Mouse (Mus musculus) megakaryocyte progenitor cell, adult 5-6 weeks (primary cell): Measurements from ENCODE around the gene Rasl2-9. TPM values are rescaled to one million over a fixed set of nuclear protein-coding genes. Genes with fewer than 3 reads are reported as not detected.
"Not testable (repeated sequence)": the region's sequence is repeated elsewhere in the genome, so short reads cannot be mapped to it uniquely, and the experiment has no call there.

Experiments
- ATAC-seq: replicated peaks from 2 replicates; pipeline ENCODE4 v1.8.0; 2016; ENCODE audit warnings: mild to moderate bottlenecking, moderate TSS enrichment, inconsistent platforms; ENCODE audit not compliant: poor library complexity
- total RNA-seq, 2 experiments: library from RNA; stranded (forward) in 1 of 2; stranded (reverse) in 1 of 2; fragments of 157-497, 149-512 nt in 1 of 2; fragments of 200-1000 nt in 1 of 2; gene quantifications; 2 replicates each; pipeline versions ENCODE4 v1.2.3 to v1.2.4; 2015 to 2017

Gene Rasl2-9
- total RNA-seq (2015) (not detected in 2 replicates), total RNA-seq (2017) (not detected in 2 replicates)

DNA sequence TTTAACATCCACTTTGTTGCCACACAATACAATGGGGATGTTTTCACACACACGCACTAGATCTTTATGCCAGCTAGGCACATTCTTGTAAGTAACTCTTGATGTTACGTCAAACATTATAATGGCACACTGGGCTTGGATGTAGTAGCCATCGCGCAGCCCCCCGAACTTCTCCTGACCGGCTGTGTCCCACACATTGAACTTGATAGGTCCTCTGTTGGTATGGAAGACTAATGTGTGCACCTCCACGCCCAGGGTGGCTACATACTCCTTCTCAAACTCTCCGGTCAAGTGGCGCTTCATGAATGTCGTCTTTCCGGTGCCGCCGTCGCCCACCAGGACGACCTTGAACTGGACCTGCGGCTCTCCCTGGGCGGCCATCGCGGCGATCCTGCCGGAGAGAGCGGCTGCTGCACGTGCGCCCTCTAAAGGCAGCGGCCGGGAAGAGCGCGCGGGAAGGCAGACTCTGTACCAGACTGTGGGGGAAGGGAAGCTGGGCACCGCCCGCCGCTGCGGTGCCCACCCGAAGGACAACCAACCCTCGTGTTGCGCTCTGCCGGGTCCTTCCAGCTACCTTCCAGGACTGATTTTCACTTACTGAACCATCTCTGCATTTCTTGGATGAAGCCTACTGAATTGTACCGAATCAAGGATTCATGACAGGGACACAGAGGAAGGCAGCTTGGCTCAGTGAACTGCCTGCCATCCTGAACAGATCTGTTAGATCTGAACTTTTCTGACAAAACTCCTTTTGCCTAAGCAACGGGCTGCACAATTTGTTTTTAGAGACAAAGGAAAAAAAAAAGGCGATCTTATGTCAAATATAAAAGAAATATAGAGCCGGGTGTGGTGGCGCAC is at the start of gene Rasl2-9:
Gene Rasl2-9, minus strand, starts transcription at position 402 of the 858 bp plus-strand sequence.
- peak; percentile 100 for ATAC-seq

DNA sequence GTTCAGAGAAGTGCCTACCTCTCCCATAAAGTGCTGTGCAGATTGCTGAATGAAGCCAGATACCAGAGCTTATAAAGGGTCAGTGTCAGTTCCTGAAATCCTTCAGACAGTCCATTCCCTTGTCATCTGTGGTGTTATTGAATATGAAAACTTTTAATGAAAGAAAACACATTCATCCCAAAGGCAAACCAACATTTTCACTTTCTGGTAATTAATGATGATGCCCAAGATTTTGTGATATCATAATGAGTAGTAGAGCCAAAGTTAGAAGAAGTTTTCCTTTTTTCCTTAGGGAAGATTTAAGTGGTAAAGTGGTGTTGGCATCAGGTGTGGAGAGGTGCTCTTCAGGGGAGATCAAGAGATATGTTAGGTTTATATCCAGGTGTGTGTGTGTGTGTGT is 23.8 kb upstream of the Rasl2-9 start, which contains the start of gene Vmn1r55:
Gene Vmn1r55, minus strand, starts transcription at position 101 of the 400 bp plus-strand sequence.
- ATAC-seq, result not testable (repeated sequence)

DNA sequence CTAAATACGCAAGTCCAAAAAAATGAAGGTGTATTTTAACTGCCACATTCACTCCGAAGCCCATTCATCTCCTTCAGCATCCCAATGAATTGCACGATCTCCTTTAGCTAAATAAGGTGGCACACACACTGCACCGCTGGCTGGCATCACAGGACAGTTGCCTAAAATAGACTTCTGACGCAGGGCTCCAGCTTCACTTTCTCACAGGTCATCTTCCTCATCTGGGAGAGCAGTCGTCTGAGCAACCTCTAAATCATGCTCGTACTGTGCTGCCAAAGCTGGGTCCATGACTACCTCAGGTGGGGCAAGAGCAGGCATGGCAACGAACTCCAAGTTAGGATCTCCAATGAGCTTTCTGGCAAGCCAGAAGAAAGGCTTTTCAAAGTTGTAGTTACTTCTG is 672 bp downstream of the Rasl2-9 start:
- ATAC-seq, result no peak

DNA sequence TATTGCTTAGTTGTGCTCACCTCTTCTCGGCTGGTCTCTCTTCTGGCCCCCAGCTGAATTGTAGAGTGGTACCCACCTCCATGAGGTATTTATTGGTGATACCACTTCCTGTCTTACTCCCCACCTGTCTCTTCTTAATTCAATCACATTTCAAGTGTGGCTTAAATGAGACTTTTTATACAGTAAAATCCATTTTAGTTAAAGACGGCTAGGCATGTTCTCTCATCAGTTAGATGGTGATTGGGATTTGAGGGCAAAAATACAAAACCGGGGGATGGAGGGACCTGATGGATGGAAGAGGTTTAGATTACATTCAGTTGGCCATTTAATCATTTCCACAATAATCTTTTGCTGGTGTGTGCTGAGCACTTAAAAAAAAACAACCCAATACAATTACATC is 8.9 kb downstream of the Rasl2-9 start, which contains the start of gene Rfpl4:
Gene Rfpl4, minus strand, starts transcription at position 101 of the 400 bp plus-strand sequence.
- ATAC-seq, result no peak

DNA sequence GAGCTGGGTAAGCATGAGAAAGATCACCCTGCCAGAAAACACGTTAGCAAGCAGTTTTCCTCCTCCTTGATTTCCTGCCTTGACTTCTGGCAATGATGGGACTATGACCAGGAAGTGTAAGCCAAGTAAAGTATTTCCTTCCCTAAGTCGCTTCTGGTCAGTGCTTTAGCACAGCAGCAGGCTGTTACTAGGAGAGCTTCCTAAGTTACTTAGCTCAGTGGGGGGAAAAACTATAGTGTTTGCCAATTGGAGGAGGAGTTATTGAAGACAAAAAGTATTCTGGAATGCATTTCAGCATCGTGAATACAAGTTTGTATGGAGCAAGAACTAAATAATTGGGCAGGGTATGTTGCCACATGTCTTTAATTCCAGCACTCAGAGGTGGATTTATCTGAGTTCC is 13.0 kb downstream of the Rasl2-9 start:
- ATAC-seq, result no peak

DNA sequence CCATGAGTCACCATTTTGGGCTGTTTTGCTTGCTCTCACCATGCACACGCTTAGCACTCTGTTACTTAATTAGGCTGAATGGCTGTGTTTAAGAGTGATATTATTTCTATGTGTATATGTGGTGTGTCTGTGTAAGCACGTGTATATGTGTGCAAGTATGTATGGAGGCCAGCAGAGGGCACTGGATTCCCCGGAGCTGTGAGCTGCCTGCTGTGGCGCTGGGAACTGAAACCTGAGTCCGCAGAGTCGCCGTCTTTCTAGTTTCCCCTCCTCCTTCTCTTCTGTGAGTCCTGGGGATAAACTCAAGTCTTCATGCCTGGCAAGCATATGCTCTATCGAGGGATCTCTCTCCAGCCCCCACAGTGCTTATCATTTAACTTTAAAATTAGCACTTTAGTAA is 16.4 kb downstream of the Rasl2-9 start:
- no peak for ATAC-seq

DNA sequence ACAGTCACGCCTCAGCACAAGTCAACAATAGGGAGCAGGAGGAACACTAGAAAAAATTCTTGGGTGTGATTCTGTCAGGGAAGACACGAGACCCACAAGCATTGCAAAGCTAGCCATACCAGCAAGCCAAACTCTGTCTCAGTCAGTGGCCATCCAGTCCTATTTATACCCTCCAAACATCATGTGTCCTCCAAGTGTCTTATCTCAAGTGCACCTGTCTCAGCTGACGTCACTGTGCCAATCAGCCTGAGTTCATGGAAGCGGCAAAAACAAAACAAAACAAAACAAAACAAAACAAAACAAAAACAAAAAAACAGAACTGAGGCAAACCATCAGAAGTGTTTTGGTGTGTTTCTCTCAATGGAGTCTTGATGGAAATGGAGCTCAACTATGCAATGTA is 17.5 kb downstream of the Rasl2-9 start:
- ATAC-seq, result no peak

DNA sequence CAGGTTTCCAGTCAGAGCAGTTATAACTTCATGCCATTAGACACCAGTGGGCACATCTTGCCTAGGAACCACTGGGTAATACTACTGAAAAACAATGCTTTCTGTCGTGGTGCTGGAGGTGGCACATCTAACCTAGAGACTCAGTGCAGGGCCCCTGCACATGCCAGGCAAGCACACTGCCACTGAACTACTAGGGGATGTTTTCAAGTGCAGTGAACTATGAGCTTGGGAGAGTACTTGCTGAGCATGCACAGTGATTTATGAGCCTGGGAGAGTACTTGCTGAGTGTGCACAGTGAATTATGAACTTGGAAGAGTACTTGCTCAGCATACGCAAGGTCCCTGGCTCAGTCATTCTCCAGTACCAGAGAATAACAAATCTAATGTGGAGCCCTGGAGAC is 23.2 kb downstream of the Rasl2-9 start:
- no peak for ATAC-seq

DNA sequence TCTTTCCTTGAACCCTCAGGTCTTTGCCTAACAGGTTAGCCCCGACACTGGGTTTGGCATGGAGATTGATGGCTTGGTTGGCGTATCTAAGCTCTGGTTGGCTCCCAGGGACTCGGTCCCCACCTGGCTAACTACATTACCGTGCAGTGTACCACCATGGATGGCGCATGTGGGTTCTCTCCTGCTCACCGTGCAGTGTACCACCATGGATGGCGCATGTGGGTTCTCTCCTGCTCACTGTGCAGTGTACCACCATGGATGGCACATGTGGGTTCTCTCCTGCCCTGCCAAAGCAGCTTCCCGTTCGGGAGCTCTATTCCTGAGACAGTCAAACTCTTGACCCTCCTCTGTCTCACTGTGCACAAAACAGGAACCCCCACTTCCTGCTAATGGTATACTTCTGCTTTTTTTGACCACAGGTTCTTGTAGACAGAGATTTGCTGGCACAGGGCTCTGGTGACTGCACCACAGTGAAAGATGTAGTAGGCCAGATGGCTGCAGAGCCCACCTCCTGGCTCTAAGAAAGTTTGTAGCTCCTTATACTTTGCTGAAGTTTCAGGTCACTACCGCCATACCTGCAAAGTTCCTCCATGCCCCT is 24.6 kb downstream of the Rasl2-9 start:
- ATAC-seq, result peak; percentile 92

DNA sequence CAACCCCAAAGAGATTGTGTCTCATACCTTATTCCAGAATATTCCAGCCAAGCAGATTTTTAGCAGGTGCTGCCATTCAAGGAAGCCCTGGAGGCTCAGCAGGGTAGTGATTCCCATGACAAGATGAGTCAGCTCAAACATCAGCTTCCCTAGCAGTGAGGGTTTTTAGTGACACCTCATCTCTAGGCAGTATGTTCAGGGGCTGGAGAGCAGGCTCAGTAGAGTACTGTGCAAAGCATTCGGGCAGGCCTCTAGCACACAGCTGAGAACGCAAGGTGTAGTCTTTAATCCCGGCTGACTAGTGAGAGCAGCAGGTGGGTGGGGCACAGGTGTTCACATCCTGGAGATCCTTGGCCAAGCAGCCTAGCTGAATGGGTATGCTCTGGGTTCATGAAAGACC is 26.0 kb downstream of the Rasl2-9 start:
- no peak for ATAC-seq

DNA sequence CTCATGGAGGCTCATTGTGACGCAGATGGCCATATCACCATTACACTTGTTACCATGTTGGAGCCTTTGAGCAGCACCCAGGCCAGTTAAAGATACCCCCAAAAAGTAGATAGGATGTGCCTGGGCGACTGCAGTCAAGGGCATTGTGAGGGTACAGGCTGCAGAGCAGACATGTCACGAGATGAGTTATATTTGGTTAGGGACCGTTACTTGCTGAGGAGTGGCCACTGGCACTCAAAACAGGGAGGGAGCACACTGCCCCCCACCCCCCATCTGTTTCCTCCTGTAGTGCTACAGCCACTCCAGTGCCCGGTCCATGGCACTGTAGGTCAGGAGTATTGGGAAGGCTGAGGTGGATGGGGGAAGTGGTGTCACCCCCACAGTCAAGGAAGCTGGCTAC is 27.0 kb downstream of the Rasl2-9 start:
- no peak for ATAC-seq

DNA sequence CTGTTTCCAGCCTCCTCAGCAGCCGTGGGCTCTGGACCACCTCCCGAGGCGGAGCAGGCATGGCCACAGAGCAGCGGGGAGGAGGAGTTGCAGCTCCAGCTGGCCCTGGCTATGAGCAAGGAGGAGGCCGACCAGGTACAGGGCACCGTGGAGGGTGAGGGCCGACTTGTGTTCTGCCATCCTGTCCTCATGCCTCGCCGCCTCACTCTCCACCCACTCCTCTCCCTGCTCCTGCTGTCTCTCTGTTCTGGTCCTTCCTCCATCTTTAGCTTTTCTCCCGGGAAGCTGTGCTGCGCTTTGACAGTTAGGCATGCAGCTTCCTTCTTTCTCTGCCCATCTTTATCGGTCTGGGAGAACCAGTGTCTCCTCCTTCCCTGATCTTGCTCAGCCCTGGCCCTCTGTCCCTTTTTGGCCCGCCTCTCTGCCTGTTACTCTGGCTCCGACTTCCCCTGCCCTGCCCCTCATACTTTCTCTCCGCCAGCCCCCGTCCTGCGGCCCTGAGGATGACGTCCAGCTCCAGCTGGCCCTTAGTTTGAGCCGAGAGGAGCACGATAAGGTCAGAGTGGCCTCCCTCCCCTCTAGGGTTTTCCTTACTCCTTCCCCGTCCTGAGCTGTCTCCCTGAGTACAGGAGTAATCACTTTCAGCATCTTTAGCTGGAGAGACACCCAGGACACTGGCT is 32.8 kb downstream of the Rasl2-9 start:
- no peak for ATAC-seq

DNA sequence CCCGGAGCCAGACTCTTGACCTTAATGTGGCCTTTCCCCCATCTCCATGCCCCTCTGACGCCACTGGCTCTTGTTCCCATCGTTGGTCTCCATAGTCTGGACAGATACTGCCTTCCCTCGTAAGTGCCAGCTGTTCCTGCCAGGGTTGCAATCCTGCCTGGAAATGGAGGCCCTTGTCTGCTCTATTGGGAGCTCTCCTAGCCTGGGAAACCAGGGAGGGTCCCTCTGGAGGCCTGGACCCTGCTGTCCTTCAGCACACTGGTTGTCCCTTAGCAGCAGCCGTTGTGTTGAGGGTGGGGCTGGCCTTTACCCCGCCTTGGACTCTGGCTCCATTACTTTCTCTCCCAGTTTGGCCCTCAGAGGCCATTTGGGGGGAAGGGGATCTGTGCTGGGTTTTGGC is 33.4 kb downstream of the Rasl2-9 start:
- no peak for ATAC-seq

DNA sequence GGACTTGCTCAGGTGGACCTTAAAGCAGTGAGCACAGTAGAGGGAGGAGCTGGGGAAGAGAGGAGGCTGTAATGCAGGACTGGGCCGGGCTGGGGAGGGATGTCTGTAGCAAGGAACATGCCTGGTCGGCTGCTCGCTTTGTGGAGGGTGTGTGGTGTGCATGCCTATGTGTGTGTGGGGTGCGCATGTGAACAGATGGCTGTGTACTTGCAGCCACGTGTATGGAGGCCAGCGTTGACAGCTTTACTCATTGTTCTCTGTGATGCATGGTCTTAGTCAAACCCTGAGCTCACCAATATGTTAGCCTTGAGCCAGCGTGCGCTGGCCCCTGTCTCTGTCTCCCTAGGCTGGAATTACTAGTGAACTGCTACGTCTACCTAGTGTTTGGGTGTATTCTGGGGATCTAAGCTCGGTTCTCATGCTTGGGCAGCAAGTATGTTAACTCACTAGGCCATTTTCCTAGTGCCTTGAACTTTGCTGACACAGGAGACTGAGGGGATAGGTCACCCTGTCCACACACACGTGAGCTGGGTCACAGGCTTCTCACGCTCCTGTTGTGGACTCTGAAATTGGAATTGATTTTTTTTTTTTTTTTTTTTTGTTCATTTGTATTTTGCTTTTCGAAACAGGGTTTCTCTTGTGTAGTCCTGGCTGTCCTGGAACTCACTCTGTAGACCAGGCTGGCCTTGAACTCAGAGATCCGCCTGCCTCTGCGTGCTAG is 34.6 kb downstream of the Rasl2-9 start:
- ATAC-seq, result no peak

DNA sequence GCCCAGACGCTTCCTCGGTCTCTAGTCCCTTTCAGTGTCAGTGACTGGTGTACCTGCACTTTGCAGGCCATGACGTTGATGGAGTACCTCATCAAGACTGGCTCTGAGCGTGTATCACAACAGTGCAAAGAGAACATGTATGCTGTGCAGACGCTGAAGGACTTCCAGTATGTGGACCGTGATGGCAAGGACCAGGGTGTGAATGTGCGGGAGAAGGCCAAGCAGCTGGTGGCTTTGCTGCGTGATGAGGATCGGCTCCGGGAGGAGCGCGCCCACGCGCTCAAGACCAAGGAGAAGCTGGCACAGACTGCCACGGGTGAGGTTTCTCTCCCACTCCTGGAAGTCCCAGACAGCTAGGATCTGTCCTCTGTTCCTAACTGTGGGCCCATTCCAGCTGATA is 35.9 kb downstream of the Rasl2-9 start:
- ATAC-seq, result no peak

DNA sequence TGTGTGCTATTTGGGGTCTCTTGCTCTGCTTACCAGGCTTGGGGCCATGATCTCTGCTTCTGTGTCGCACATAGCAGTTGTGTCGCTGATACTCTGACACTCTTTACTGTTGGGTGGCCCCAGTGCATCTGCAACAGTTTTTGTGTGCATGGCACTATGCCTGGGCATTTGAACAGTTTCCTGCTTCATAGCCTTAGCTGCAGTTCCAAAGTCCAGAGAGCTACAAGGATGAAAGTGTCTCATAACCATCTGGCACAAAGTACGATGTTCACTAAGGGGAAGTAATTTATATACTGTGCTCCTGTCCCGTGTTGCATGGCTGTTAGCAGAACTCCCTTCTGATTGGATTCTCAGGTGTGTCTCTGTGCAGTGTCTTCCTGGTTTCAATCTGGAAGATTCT is 37.9 kb downstream of the Rasl2-9 start:
- ATAC-seq, result no peak

DNA sequence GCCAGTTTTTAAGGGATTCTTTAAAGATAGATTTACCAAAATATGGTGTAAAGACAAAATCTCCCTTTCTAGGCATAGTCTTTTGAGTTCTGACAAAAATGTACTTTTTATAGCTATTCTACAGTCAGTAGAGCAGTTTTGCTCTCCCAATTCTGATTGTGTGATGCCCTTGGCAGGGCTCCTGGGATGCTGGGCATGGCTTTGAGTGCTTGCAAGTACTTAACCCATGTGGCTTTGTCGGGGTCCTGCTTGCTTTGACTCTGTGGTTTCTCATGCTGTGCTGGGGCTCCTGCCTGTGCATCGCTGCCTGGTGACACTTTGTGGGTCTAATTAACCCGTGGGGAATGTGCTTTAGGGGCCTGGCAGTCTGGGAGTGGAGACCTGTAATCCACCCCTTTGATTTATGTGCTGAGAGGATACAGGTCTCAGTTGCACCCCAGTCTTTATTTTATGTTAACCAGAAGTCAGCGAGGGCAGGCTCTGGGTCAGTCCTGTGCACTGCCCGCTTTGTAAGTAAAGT is 38.8 kb downstream of the Rasl2-9 start:
- no peak for ATAC-seq

DNA sequence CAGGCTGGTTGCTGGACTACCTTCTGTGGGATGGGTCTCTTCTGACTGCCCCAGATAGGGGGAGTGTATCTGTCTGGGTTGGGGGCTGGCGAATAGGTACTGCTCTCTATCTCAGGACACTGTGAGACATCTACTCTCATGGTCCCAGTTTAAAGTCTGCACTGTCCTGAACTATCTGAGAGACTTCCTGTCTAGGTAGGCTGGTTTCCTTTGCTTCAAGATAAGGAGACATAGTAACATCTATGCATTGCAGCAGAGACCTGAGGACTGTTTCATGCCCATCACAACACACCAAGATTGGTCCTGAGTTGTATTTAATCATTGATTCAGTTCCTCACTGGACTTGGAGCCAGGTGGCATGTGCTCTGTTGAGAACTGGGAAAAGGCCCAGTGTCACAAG is 40.2 kb downstream of the Rasl2-9 start:
- 0 out of 2 replicates have a peak, but pooled peaks have one; percentile 6 for ATAC-seq

DNA sequence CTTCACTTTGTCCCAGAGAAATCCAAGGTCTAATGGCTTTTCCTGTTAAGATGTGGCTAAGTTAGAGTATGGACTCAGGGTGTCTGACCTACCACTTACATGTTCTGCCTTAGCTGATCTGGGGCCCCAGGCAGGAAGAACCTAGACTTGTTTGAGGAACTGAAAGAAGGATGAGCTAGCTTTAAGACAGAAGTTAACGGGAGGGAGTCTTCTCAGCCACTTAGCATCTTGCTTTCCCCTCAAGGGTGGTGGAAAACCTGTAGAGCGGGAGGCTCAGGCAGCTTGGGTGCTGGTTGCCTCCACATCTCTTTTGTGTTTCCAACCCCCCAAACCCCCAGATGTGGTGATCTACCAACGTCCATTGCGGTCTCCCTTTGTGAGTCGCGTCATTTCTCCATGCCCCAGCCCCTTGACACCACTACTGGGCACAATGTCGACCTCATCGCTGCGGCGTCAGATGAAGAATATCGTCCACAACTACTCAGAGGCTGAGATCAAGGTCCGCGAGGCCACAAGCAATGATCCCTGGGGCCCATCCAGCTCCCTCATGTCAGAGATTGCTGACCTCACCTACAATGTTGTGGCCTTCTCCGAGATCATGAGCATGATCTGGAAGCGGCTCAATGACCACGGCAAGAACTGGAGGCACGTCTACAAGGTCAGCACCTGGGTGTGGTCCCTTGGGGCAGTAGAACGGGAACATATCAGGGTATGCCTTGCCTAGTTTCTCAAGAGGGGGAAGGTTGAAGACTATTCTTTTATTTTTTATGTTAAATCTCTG is 42.2 kb downstream of the Rasl2-9 start:
- peak; percentile 16 for ATAC-seq

DNA sequence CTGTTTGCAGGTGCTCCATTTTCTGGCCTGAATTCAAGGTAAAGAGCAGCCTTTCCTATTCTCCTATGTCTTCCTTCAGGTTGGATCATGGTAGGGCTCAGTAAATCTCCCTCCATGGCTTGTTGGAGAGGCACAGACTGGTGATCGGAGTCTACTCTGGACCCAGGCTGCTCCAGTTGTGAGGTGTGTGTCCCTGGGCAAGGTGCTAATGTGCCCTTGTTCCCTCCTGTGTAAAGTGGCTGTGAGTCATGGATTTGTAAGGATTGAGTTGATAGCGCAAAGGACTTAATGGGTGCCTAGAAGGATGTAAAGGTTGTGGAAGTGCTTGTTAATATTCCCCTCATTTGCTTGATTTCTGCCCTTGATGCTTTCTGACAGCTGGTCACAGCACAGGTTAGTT is 43.8 kb downstream of the Rasl2-9 start:
- ATAC-seq, result no peak
